Comparison of ENCODE assay signal across 27 mouse cellular contexts in genomic region chr17:11124048-11124447, GRCm38 (mm10).
A peak's percentile ranks its signal among the peaks of the same experiment; 100 is the strongest.
DNase-seq lines count a peak whose midpoint lies in the region; ATAC-seq lines count a peak whose summit lies in the region.
"Had no signal": no experiment of that assay in that cellular context is flagged by ENCODE, and none has a peak within 500 bp of the region (broad histone marks: within the 10 kb centered on the region; RNA-seq: fewer than 3 reads in every experiment).

No protein-coding gene starts in this region.

- no peak overlapping the region for H3K27ac ChIP-seq in neural tube, embryonic 15.5 days (replicated peaks)
- H3K27ac ChIP-seq: forebrain, embryonic 10.5 days; forebrain, embryonic 13.5 days; heart, adult 2 months; heart, embryonic 10.5 days; heart, embryonic 13.5 days; hindbrain, embryonic 14.5 days; hindbrain, postnatal 0 days had no signal

- H3K4me1 ChIP-seq in neural tube, embryonic 15.5 days = no peaks in the 10 kb centered on the region
- H3K4me1 ChIP-seq: forebrain, embryonic 13.5 days; heart, embryonic 10.5 days; heart, embryonic 13.5 days had no signal

- no peak overlapping the region for H3K4me2 ChIP-seq in neural tube, embryonic 15.5 days
- H3K4me2 ChIP-seq: forebrain, embryonic 13.5 days; heart, embryonic 13.5 days; hindbrain, embryonic 14.5 days had no signal

- no peaks in the 10 kb centered on the region for H3K27me3 ChIP-seq in neural tube, embryonic 15.5 days (replicated peaks)
- H3K27me3 ChIP-seq: forebrain, embryonic 13.5 days; heart, embryonic 13.5 days had no signal

- no peak overlapping the region for H3K9ac ChIP-seq in neural tube, embryonic 15.5 days (replicated peaks)
- H3K9ac ChIP-seq: forebrain, embryonic 13.5 days; heart, embryonic 13.5 days; hindbrain, embryonic 14.5 days had no signal

- 70% methylated on average over 7 of the region's 7 CpGs for WGBS in neural tube, embryonic 15.5 days

- no peak for ATAC-seq in neural tube, embryonic 15.5 days (ENCODE audit: low FRiP score)
- ATAC-seq: activated CD4-positive, CD25-positive, alpha-beta regulatory T cell, adult 4 months; CD4-positive, CD25-positive, alpha-beta regulatory T cell, adult 4 months; forebrain, embryonic 13.5 days; forebrain, embryonic 16.5 days; hindbrain, postnatal 0 days; inflammation-experienced regulatory T-cells, adult 6 months had no signal

- peak; percentile 33 to 47 for DNase-seq in frontal cortex, postnatal 36 days (ENCODE audit: low spot score in 2 of 2)
- DNase-seq in frontal cortex, postnatal 10 days (ENCODE audit: low spot score in 2 of 2) = no peak
- peak; percentile 38 for DNase-seq in retina, postnatal 1 day
- DNase-seq in retina, embryonic 14.5 days (ENCODE audit: low spot score) = no peak
- DNase-seq in right cerebral cortex, postnatal 36 days (ENCODE audit: low spot score in 2 of 2) = peak; percentile 16 to 24
- DNase-seq in right cerebral cortex, postnatal 25 days = no peak
- DNase-seq: adrenal gland, adult 8-10 months; adrenal gland, postnatal 25 days; cerebellum, adult 18-20 months; cerebellum, adult 9-10 months; cerebellum, postnatal 14 days; gastrocnemius, postnatal 10 days; gastrocnemius, postnatal 36 days; heart, adult 2 months; heart, postnatal 14 days; heart, postnatal 4 days had no signal

- H3K9me3 ChIP-seq in neural tube, embryonic 15.5 days (replicated peaks) = no peaks in the 10 kb centered on the region
- H3K9me3 ChIP-seq: forebrain, embryonic 10.5 days; forebrain, embryonic 13.5 days; heart, embryonic 10.5 days; heart, embryonic 13.5 days had no signal

- no peaks in the 10 kb centered on the region for H3K36me3 ChIP-seq in neural tube, embryonic 15.5 days
- H3K36me3 ChIP-seq: forebrain, embryonic 10.5 days; heart, embryonic 10.5 days; heart, embryonic 13.5 days had no signal

- H3K4me3 ChIP-seq in neural tube, embryonic 15.5 days (replicated peaks) = no peak overlapping the region
- H3K4me3 ChIP-seq: forebrain, embryonic 10.5 days; forebrain, embryonic 13.5 days; heart, adult 2 months; heart, embryonic 10.5 days; heart, embryonic 13.5 days had no signal

Comparison
In these comparisons a context has a peak if more than half of its experiments do, and no peak if none do; other contexts are left out.
1. DNase-seq: peak in frontal cortex, postnatal 36 days (2 of 2), retina, postnatal 1 day (single experiment) and right cerebral cortex, postnatal 36 days (2 of 2); none in frontal cortex, postnatal 10 days (0 of 2), retina, embryonic 14.5 days (single experiment) and right cerebral cortex, postnatal 25 days (single experiment).